Mouse (Mus musculus): ENCODE results near the gene Mdh1. TPM values are rescaled to one million over a fixed set of nuclear protein-coding genes. Genes with fewer than 3 reads are reported as not detected.

The Mdh1 gene
- polyA plus RNA-seq, 2 experiments: 208 to 381 TPM

GRCm38 (mm10) chr11:21566934-21567333 lies 5.2 kb downstream of the Mdh1 start:
- no peak for DNase-seq (ENCODE audit: low spot score)
- no peak for ATAC-seq (ENCODE audit: low FRiP score, low read depth)
- no peak overlapping the region for H3K9ac ChIP-seq (ENCODE audit: low read depth, low read length, severe bottlenecking)
- WGBS: 69% methylated on average over 6 of the region's 6 CpGs
- peaks cover 28% of the 10 kb centered on the region for H3K36me3 ChIP-seq (ENCODE audit: control insufficient read depth, insufficient read depth, low read length)
- H3K4me1 ChIP-seq (ENCODE audit: control insufficient read depth, insufficient read depth, low read length): peaks cover 10% of the 10 kb centered on the region
- no peak overlapping the region for H3K4me3 ChIP-seq (replicated peaks; ENCODE audit: low read length)
- TF ChIP-seq POLR2A (IDR thresholded peaks at IDR 0.05; ENCODE audit: borderline replicate concordance, extremely low read depth, insufficient read depth, insufficient read length): no peak
- H3K27me3 ChIP-seq (ENCODE audit: control insufficient read depth, insufficient read depth, low read length): no peaks in the 10 kb centered on the region
- H3K4me2 ChIP-seq (replicated peaks; ENCODE audit: low read depth, low read length, severe bottlenecking): no peak overlapping the region
- no peak overlapping the region for H3K27ac ChIP-seq (replicated peaks; ENCODE audit: low read depth, low read length)
- H3K9me3 ChIP-seq (ENCODE audit: control insufficient read depth, low read length): no peaks in the 10 kb centered on the region

DNA sequence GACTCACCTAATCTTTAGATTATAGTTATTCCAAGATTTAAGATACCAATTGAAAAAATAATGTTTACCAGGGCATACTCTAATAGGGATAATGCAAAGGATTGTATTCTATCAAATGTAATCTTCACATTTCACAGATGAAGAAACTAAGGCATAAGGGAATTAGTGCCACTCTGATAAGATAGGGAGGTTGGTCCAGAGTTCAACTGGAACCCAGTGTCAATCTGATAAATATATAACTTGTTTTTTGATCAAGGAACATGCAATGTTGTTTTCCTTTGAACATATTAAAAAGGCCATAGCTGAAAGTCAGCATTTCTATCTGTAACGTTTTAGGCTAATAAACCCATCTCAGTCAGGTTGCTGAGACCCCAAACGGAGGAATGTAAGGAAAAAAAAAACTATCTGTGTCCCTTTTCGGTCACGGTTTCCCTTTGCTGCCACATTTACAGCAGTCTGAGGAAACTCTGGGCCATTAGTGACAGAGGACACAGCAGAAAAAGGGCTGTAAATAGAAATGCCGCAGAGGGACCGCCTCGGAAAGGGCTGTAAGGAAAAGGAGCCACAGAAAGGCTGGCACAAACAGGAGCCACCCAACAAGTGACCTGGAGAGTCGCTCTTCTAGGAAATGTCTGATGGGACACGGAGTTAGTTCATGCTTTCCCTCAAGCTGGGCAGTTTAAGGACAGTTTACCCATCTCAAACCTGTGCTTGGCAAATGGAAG lies 7.3 kb downstream of the Mdh1 start:
- DNase-seq (ENCODE audit: low spot score) (no peak), ATAC-seq (ENCODE audit: low FRiP score, low read depth) (no peak)
- no peak overlapping the region for H3K9ac ChIP-seq (ENCODE audit: low read depth, low read length, severe bottlenecking)
- TF ChIP-seq POLR2A (IDR thresholded peaks at IDR 0.05; ENCODE audit: borderline replicate concordance, extremely low read depth, insufficient read depth, insufficient read length): no peak
- 86% methylated on average over 9 of the region's 9 CpGs for WGBS
- H3K4me2 ChIP-seq (replicated peaks; ENCODE audit: low read depth, low read length, severe bottlenecking): no peak overlapping the region
- no peak overlapping the region for H3K4me3 ChIP-seq (replicated peaks; ENCODE audit: low read length)
- H3K36me3 ChIP-seq (ENCODE audit: control insufficient read depth, insufficient read depth, low read length): peaks cover 44% of the 10 kb centered on the region
- H3K27ac ChIP-seq (replicated peaks; ENCODE audit: low read depth, low read length): no peak overlapping the region
- H3K4me1 ChIP-seq (ENCODE audit: control insufficient read depth, insufficient read depth, low read length): peaks cover 4% of the 10 kb centered on the region; the same call in 1 of the 2 replicates
- no peaks in the 10 kb centered on the region for H3K27me3 ChIP-seq (ENCODE audit: control insufficient read depth, insufficient read depth, low read length)
- no peaks in the 10 kb centered on the region for H3K9me3 ChIP-seq (ENCODE audit: control insufficient read depth, low read length)

- no peak for ATAC-seq (ENCODE audit: low FRiP score, low read depth)
- no peak for TF ChIP-seq POLR2A (IDR thresholded peaks at IDR 0.05; ENCODE audit: borderline replicate concordance, extremely low read depth, insufficient read depth, insufficient read length)
- Histone ChIP-seq H3K36me3 (ENCODE audit: control insufficient read depth, insufficient read depth, low read length) (peaks cover 55% of the 10 kb centered on the region), H3K4me1 (ENCODE audit: control insufficient read depth, insufficient read depth, low read length) (no peaks in the 10 kb centered on the region; the same call in 1 of the 2 replicates), H3K4me2 (replicated peaks; ENCODE audit: low read depth, low read length, severe bottlenecking) (no peak overlapping the region), H3K4me3 (replicated peaks; ENCODE audit: low read length) (no peak overlapping the region), H3K9ac (ENCODE audit: low read depth, low read length, severe bottlenecking) (no peak overlapping the region), H3K27ac (replicated peaks; ENCODE audit: low read depth, low read length) (no peak overlapping the region), H3K9me3 (ENCODE audit: control insufficient read depth, low read length) (no peaks in the 10 kb centered on the region), H3K27me3 (ENCODE audit: control insufficient read depth, insufficient read depth, low read length) (no peaks in the 10 kb centered on the region)
- 85% methylated on average over 4 of the region's 4 CpGs for WGBS
- no peak for DNase-seq (ENCODE audit: low spot score)
These were observed 8.4 kb downstream of the Mdh1 start for GRCm38 (mm10) chr11:21563617-21564325.

- H3K36me3 ChIP-seq (ENCODE audit: control insufficient read depth, insufficient read depth, low read length): peaks cover 69% of the 10 kb centered on the region
These were observed 10.8 kb downstream of the Mdh1 start for GRCm38 (mm10) chr11:21561347-21561746.

GRCm38 (mm10) chr11:21559727-21560126 lies 12.4 kb downstream of the Mdh1 start:
- Histone ChIP-seq H3K27me3 (ENCODE audit: control insufficient read depth, insufficient read depth, low read length) (no peaks in the 10 kb centered on the region), H3K27ac (replicated peaks; ENCODE audit: low read depth, low read length) (no peak overlapping the region), H3K36me3 (ENCODE audit: control insufficient read depth, insufficient read depth, low read length) (peaks cover 60% of the 10 kb centered on the region), H3K9me3 (ENCODE audit: control insufficient read depth, low read length) (no peaks in the 10 kb centered on the region), H3K4me2 (replicated peaks; ENCODE audit: low read depth, low read length, severe bottlenecking) (no peak overlapping the region), H3K9ac (ENCODE audit: low read depth, low read length, severe bottlenecking) (no peak overlapping the region), H3K4me1 (ENCODE audit: control insufficient read depth, insufficient read depth, low read length) (no peaks in the 10 kb centered on the region), H3K4me3 (replicated peaks; ENCODE audit: low read length) (no peak overlapping the region)
- WGBS: 74% methylated on average over 11 of the region's 11 CpGs
- no peak for TF ChIP-seq POLR2A (IDR thresholded peaks at IDR 0.05; ENCODE audit: borderline replicate concordance, extremely low read depth, insufficient read depth, insufficient read length)
- DNase-seq (ENCODE audit: low spot score) (no peak), ATAC-seq (ENCODE audit: low FRiP score, low read depth) (no peak)

More at GRCm38 (mm10) chr11:21561347-21561746, 10.8 kb downstream of the Mdh1 start:
- no peak overlapping the region for H3K27ac ChIP-seq (replicated peaks; ENCODE audit: low read depth, low read length)
- no peak overlapping the region for H3K4me3 ChIP-seq (replicated peaks; ENCODE audit: low read length)
- ATAC-seq (ENCODE audit: low FRiP score, low read depth) (no peak), DNase-seq (ENCODE audit: low spot score) (no peak)
- no peaks in the 10 kb centered on the region for H3K4me1 ChIP-seq (ENCODE audit: control insufficient read depth, insufficient read depth, low read length)
- H3K9me3 ChIP-seq (ENCODE audit: control insufficient read depth, low read length): no peaks in the 10 kb centered on the region
- no peak for TF ChIP-seq POLR2A (IDR thresholded peaks at IDR 0.05; ENCODE audit: borderline replicate concordance, extremely low read depth, insufficient read depth, insufficient read length)
- no peak overlapping the region for H3K4me2 ChIP-seq (replicated peaks; ENCODE audit: low read depth, low read length, severe bottlenecking)
- H3K9ac ChIP-seq (ENCODE audit: low read depth, low read length, severe bottlenecking): no peak overlapping the region
- H3K27me3 ChIP-seq (ENCODE audit: control insufficient read depth, insufficient read depth, low read length): no peaks in the 10 kb centered on the region
- 96% methylated on average over 5 of the region's 5 CpGs for WGBS

All from limb, embryonic 14.5 days (tissue).